Mouse (Mus musculus) mature B cell (primary cell): Measurements from ENCODE around the gene Treh.
"Not testable (repeated sequence)": the region's sequence is repeated elsewhere in the genome, so short reads cannot be mapped to it uniquely, and the experiment has no call there.

ENCODE experiments used
- in situ Hi-C: fragments of 300-500 bp; cut with MboI; formaldehyde crosslinking; loops from 2 replicates; pipeline ENCODE4 v1.14.3; 2019

The Treh gene

GRCm38 (mm10) chr9:44673005-44673404 is at the start of gene Treh:
TSS of gene Treh (plus strand) at chr9:44673233.
- in situ Hi-C loops: no loop called here

GRCm38 (mm10) chr9:44624390-44624789 is 48.6 kb upstream of the Treh start:
- in situ Hi-C loops: no loop called here

- in situ Hi-C loops: no loop called here
Observed at GRCm38 (mm10) chr9:44626268-44626667, 46.8 kb upstream of the Treh start.

- in situ Hi-C loops: no loop called here
Observed at GRCm38 (mm10) chr9:44637551-44638169, 35.4 kb upstream of the Treh start.

- in situ Hi-C loops: not testable (repeated sequence)
Observed at GRCm38 (mm10) chr9:44638726-44639125, 34.3 kb upstream of the Treh start.

- in situ Hi-C loops: not testable (repeated sequence)
Observed at GRCm38 (mm10) chr9:44640028-44640427, 33.0 kb upstream of the Treh start.

- in situ Hi-C loops: no loop called here
Observed at GRCm38 (mm10) chr9:44640646-44641357, 32.2 kb upstream of the Treh start.

GRCm38 (mm10) chr9:44641616-44642015 is 31.4 kb upstream of the Treh start:
- in situ Hi-C loops: no loop called here

- in situ Hi-C loops: no loop called here
Observed at GRCm38 (mm10) chr9:44643103-44643502, 29.9 kb upstream of the Treh start.

- in situ Hi-C loops: no loop called here
Observed at GRCm38 (mm10) chr9:44644186-44644585, 28.8 kb upstream of the Treh start.

- in situ Hi-C loops: loop anchor here (5.0 kb wide), 1 partner anchor 33 kb away; no protein-coding TSS in a partner anchor
Observed at GRCm38 (mm10) chr9:44645481-44645880, 27.6 kb upstream of the Treh start.

- in situ Hi-C loops: loop anchor here (5.0 kb wide), 1 partner anchor 34 kb away; no protein-coding TSS in a partner anchor
Observed at GRCm38 (mm10) chr9:44645924-44646323, 27.1 kb upstream of the Treh start.

GRCm38 (mm10) chr9:44646366-44646765 is 26.7 kb upstream of the Treh start:
- in situ Hi-C loops: loop anchor here (5.0 kb wide), 1 partner anchor 34 kb away; no protein-coding TSS in a partner anchor

- in situ Hi-C loops: loop anchor here (5.0 kb wide), 1 partner anchor 35 kb away; no protein-coding TSS in a partner anchor
Observed at GRCm38 (mm10) chr9:44647026-44647425, 26.0 kb upstream of the Treh start.

GRCm38 (mm10) chr9:44647656-44648055 is 25.4 kb upstream of the Treh start:
- in situ Hi-C loops: loop anchor here (5.0 kb wide), 1 partner anchor 35 kb away; no protein-coding TSS in a partner anchor

- in situ Hi-C loops: loop anchor here (5.0 kb wide), 1 partner anchor 37 kb away; no protein-coding TSS in a partner anchor
Observed at GRCm38 (mm10) chr9:44648881-44649281, 24.2 kb upstream of the Treh start.

GRCm38 (mm10) chr9:44652027-44652426 is 21.0 kb upstream of the Treh start:
- in situ Hi-C loops: no loop called here

- in situ Hi-C loops: no loop called here
Observed at GRCm38 (mm10) chr9:44653896-44654295, 19.1 kb upstream of the Treh start.

- in situ Hi-C loops: no loop called here
Observed at GRCm38 (mm10) chr9:44655098-44656066, 17.7 kb upstream of the Treh start.

- in situ Hi-C loops: no loop called here
Observed at GRCm38 (mm10) chr9:44663706-44664105, 9.3 kb upstream of the Treh start.

- in situ Hi-C loops: no loop called here
Observed at GRCm38 (mm10) chr9:44671416-44671815, 1.6 kb upstream of the Treh start.
